Mouse (Mus musculus): ENCODE data around the gene Rorb.

DNA sequence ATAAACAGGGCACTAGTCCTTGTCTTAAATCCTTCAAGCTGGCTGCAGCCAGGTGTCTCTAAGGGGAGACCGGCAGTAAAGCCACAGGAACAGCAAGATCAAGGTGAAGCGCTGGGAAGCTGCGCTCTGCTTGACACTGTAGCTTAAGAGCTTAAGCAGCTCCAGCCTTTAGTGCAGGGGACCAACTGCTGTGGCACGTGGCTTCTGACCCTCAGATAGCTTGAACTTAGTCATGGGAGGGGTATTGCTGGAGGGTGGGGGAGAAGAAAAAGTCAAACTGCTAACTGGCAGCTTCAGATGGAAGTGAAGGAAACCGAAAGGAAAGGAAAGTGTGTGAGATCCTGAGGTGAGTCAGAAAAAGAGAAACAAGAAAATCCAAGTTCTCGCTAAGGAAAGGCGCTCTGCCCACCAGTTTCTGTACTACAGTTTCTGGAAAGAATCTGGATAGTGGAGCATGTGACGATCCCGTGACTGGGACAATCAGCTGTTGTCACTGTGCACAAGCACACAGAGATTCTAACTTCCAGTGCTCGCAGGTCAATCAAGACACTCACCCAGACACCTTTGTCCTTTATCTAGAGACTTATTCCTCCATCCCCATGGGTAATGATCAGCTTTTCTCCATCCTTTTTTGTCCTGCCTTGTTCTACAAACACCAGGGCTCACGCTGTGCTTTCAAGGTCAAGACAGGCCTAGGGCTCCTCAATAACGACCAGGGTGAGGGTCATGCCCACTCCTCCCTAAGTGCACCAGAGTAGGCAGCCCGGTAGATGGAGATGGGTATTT is 2.2 kb downstream of the Rorb start:
- TF ChIP-seq POLR2A (IDR thresholded peaks at IDR 0.05; ENCODE audit: borderline replicate concordance, low read depth, low read length) (no peak), CTCF (IDR thresholded peaks at IDR 0.05; ENCODE audit: low read depth, low read length) (no peak)
